Mouse (Mus musculus): ENCODE results near the gene Tbc1d10b. TPM values are rescaled to one million over a fixed set of nuclear protein-coding genes. Genes with fewer than 3 reads are reported as not detected.
"Not testable (repeated sequence)": the region's sequence is repeated elsewhere in the genome, so short reads cannot be mapped to it uniquely, and the experiment has no call there.

The Tbc1d10b gene
- 17.5 and 44.1 TPM in 2 replicates for polyA plus RNA-seq (2012; rRNA removed)

DNA sequence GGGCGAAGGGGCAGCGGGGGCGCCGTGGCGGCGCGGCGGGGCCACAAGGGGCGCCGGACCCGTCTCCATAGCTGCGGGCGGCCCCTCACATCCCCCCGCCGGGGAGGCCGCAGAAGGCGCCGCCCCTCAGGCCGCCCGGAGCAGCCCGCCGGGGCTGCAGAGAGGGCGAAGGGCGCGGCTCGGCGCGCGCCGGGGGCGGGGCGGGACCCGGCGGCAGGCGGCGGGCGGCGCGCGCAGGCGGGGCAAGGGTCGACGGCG, at the start of gene Tbc1d10b:
Tbc1d10b (minus strand) TSS at position 174 of the 258 bp plus-strand sequence.
- H3K4me3 ChIP-seq (ENCODE audit: low read depth, low read length), result peak within 1 kb of the TSS; percentile 73
- peaks cover 7% of the 10 kb centered on the region for H3K36me3 ChIP-seq (ENCODE audit: control insufficient read depth, insufficient read depth, low read length)
- 1% methylated on average over 39 of the region's 44 CpGs for WGBS
- TF ChIP-seq CTCF (IDR thresholded peaks at IDR 0.05; ENCODE audit: extremely low read depth, insufficient read length, insufficient replicate concordance, low read depth, low read length) (no peak), POLR2A (IDR thresholded peaks at IDR 0.05; ENCODE audit: low read depth, low read length) (no peak)
- H3K27ac ChIP-seq (ENCODE audit: insufficient read depth, low read depth, low read length), result peak within 1 kb of the TSS; percentile 55
- H3K4me1 ChIP-seq (ENCODE audit: control insufficient read depth, insufficient read depth, insufficient read length, low read length), result peaks cover 2% of the 10 kb centered on the region
- H3K27me3 ChIP-seq (ENCODE audit: control insufficient read depth, insufficient read depth, low read length), result no peaks in the 10 kb centered on the region

DNA sequence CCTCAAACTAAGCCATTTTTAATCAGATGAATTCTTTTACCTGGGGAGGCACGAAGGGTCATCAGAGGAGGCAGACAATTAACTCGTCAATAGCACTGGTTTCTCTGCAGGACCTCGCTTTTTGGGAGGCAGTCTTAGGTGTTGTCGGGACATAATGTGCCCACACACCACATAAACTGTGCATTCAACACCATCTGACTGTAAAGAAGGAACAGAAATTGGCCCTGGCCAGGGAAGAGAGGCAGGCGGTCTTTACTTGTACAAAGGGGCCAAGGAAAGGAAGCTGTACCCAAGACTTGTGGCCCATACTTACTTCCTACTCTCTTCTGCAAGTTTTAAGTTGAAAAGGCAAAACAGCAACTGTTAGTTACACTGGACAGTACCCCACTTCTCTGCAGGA, 48.2 kb upstream of the Tbc1d10b start:
- WGBS, result 85% methylated on average over 5 of the region's 5 CpGs
- H3K4me3 ChIP-seq (ENCODE audit: low read depth, low read length), result no peak overlapping the region
- H3K4me1 ChIP-seq (ENCODE audit: control insufficient read depth, insufficient read depth, insufficient read length, low read length), result peaks cover 9% of the 10 kb centered on the region; the same call in 1 of the 2 replicates
- H3K27ac ChIP-seq (ENCODE audit: insufficient read depth, low read depth, low read length), result no peak overlapping the region
- H3K36me3 ChIP-seq (ENCODE audit: control insufficient read depth, insufficient read depth, low read length), result no peaks in the 10 kb centered on the region
- no peaks in the 10 kb centered on the region for H3K27me3 ChIP-seq (ENCODE audit: control insufficient read depth, insufficient read depth, low read length)
- no peak for TF ChIP-seq CTCF (IDR thresholded peaks at IDR 0.05; ENCODE audit: extremely low read depth, insufficient read length, insufficient replicate concordance, low read depth, low read length)
- no peak for TF ChIP-seq POLR2A (IDR thresholded peaks at IDR 0.05; ENCODE audit: low read depth, low read length)

DNA sequence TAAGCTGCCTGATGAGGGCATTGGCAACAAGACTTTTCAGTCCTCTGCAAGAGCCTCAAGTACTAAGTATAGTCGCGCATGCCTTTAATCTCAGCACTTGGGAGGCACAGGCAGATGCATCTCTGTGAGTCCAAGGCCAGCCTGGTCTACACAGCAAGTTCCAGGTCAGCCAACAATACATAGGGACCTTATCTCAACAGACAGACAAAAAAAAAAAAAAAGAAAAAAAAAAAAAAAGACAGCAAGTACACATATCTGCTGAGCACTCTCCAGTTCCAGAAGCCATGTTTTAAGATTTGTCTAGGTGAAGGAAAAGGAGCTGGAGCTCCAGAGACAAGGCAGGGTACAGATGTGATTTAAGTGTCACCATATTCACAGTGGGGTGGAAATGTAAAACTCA, 47.7 kb upstream of the Tbc1d10b start:
- Histone ChIP-seq H3K27me3 (ENCODE audit: control insufficient read depth, insufficient read depth, low read length) (no peaks in the 10 kb centered on the region), H3K36me3 (ENCODE audit: control insufficient read depth, insufficient read depth, low read length) (no peaks in the 10 kb centered on the region), H3K27ac (ENCODE audit: insufficient read depth, low read depth, low read length) (no peak overlapping the region), H3K4me1 (ENCODE audit: control insufficient read depth, insufficient read depth, insufficient read length, low read length) (peaks cover 7% of the 10 kb centered on the region; the same call in 1 of the 2 replicates), H3K4me3 (ENCODE audit: low read depth, low read length) (no peak overlapping the region)
- TF ChIP-seq POLR2A (IDR thresholded peaks at IDR 0.05; ENCODE audit: low read depth, low read length), result no peak
- no peak for TF ChIP-seq CTCF (IDR thresholded peaks at IDR 0.05; ENCODE audit: extremely low read depth, insufficient read length, insufficient replicate concordance, low read depth, low read length)
- WGBS, result 91% methylated on average over 2 of the region's 2 CpGs

DNA sequence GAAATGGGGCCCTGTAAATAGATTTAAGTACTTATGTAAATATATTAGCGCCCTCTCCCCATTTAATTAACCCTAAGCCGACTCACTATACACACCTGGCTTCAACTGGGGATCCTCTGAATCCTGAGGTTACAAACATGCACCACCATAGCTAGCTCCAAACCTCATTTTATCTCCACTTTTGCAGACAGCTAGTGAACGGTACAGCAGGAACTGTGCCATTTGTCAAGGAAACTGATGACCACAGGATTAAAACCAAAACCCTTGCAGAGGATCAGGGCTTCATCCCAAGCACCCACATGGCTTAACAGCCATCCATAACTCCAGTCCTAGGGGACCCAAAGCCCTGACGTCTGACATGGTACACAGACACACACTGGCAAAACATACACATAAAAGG, 46.7 kb upstream of the Tbc1d10b start:
- H3K36me3 ChIP-seq (ENCODE audit: control insufficient read depth, insufficient read depth, low read length), result no peaks in the 10 kb centered on the region; the same call in 1 of the 2 replicates
- H3K4me1 ChIP-seq (ENCODE audit: control insufficient read depth, insufficient read depth, insufficient read length, low read length), result peaks cover 5% of the 10 kb centered on the region; the same call in 1 of the 2 replicates
- no peak overlapping the region for H3K4me3 ChIP-seq (ENCODE audit: low read depth, low read length)
- WGBS, result 17% methylated on average over 4 of the region's 4 CpGs
- no peak for TF ChIP-seq POLR2A (IDR thresholded peaks at IDR 0.05; ENCODE audit: low read depth, low read length)
- no peak for TF ChIP-seq CTCF (IDR thresholded peaks at IDR 0.05; ENCODE audit: extremely low read depth, insufficient read length, insufficient replicate concordance, low read depth, low read length)
- no peaks in the 10 kb centered on the region for H3K27me3 ChIP-seq (ENCODE audit: control insufficient read depth, insufficient read depth, low read length)
- no peak overlapping the region for H3K27ac ChIP-seq (ENCODE audit: insufficient read depth, low read depth, low read length)

DNA sequence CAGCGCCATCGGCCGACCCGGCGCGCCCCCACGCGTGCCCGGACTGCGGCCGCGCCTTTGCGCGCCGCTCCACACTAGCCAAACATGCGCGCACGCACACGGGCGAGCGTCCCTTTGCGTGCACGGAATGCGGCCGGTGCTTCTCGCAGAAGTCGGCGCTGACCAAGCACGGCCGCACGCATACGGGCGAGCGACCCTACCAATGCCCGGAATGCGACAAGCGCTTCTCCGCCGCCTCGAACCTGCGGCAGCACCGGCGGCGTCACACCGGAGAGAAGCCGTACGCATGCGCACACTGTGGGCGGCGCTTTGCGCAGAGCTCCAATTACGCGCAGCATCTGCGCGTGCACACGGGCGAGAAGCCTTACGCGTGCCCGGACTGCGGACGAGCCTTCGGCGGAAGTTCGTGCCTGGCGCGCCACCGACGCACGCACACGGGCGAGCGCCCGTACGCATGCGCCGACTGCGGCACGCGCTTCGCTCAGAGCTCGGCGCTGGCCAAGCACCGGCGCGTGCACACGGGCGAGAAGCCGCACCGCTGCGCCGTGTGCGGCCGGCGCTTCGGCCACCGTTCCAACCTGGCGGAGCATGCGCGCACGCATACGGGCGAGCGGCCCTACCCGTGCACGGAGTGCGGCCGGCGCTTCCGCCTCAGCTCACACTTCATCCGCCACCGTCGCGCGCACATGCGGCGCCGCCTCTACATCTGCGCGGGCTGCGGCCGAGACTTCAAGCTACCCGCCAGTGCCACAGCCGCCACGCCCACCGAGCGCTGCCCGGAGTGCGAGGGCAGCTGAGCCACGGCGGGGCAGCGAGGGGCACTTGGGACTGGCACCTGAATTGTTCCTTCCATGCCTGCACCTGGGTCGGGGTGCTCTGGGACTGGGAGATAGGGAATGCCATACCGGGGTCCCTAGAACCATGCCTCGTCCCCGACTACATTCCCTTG, 45.8 kb upstream of the Tbc1d10b start:
- WGBS, result under 1% methylated on average over 136 of the region's 136 CpGs
- Histone ChIP-seq H3K27ac (ENCODE audit: insufficient read depth, low read depth, low read length) (peak overlapping the region; percentile 61), H3K27me3 (ENCODE audit: control insufficient read depth, insufficient read depth, low read length) (no peaks in the 10 kb centered on the region), H3K4me3 (ENCODE audit: low read depth, low read length) (peak overlapping the region; percentile 81), H3K36me3 (ENCODE audit: control insufficient read depth, insufficient read depth, low read length) (no peaks in the 10 kb centered on the region; the same call in 1 of the 2 replicates), H3K4me1 (ENCODE audit: control insufficient read depth, insufficient read depth, insufficient read length, low read length) (no peaks in the 10 kb centered on the region; the same call in 1 of the 2 replicates)
- TF ChIP-seq POLR2A (IDR thresholded peaks at IDR 0.05; ENCODE audit: low read depth, low read length) (no peak; the same call in 1 of the 2 replicates), CTCF (IDR thresholded peaks at IDR 0.05; ENCODE audit: extremely low read depth, insufficient read length, insufficient replicate concordance, low read depth, low read length) (no peak)

DNA sequence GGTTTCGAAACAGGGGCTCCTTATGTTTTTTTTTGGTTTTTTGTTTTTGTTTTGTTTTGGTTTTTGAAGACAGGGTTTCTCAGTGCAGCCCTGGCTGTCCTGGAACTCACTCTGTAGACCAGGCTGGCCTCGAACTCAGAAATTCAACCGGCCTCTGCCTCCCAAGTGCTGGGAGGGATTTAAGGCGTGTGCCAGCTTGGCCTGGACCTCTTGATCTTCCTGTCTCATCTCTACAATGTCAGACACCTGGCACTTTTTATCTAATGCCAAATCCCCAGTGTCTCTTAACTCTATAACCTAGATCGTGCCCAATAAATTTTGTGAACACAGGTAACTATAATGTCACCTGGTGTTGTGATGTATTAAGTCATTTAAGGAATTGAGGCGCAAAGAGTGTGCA, 45.1 kb upstream of the Tbc1d10b start:
- no peaks in the 10 kb centered on the region for H3K27me3 ChIP-seq (ENCODE audit: control insufficient read depth, insufficient read depth, low read length)
- no peaks in the 10 kb centered on the region; the same call in 1 of the 2 replicates for H3K4me1 ChIP-seq (ENCODE audit: control insufficient read depth, insufficient read depth, insufficient read length, low read length)
- peak overlapping the region; percentile 81 for H3K4me3 ChIP-seq (ENCODE audit: low read depth, low read length)
- TF ChIP-seq CTCF (IDR thresholded peaks at IDR 0.05; ENCODE audit: extremely low read depth, insufficient read length, insufficient replicate concordance, low read depth, low read length), result no peak
- TF ChIP-seq POLR2A (IDR thresholded peaks at IDR 0.05; ENCODE audit: low read depth, low read length), result no peak
- no peaks in the 10 kb centered on the region; the same call in 1 of the 2 replicates for H3K36me3 ChIP-seq (ENCODE audit: control insufficient read depth, insufficient read depth, low read length)
- peak overlapping the region; percentile 61 for H3K27ac ChIP-seq (ENCODE audit: insufficient read depth, low read depth, low read length)
- 61% methylated on average over 6 of the region's 6 CpGs for WGBS

DNA sequence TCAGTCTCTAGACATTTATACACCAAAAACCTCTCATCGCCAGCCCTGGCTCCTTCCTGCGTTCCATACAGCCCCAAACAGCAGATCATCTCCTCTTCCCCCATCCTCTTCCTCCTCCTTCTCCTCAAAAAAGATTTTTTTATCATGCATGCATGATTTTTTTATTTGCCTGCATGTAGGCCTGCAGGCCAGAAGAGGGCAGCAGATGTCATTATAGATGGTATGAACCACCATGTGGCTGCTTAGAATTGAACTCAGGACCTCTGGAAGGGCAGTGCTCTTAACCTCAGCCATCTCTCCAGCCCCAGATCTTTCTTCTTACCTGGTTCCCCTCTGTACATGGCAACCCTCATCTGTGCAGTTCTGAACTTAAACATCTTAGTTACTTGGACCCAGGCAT, 44.1 kb upstream of the Tbc1d10b start:
- no peak overlapping the region for H3K27ac ChIP-seq (ENCODE audit: insufficient read depth, low read depth, low read length)
- WGBS, result 76% methylated on average over 2 of the region's 2 CpGs
- no peaks in the 10 kb centered on the region; the same call in 1 of the 2 replicates for H3K36me3 ChIP-seq (ENCODE audit: control insufficient read depth, insufficient read depth, low read length)
- no peak for TF ChIP-seq POLR2A (IDR thresholded peaks at IDR 0.05; ENCODE audit: low read depth, low read length)
- peak; percentile 50; the same call in 1 of the 2 replicates for TF ChIP-seq CTCF (IDR thresholded peaks at IDR 0.05; ENCODE audit: extremely low read depth, insufficient read length, insufficient replicate concordance, low read depth, low read length)
- no peaks in the 10 kb centered on the region; the same call in 1 of the 2 replicates for H3K4me1 ChIP-seq (ENCODE audit: control insufficient read depth, insufficient read depth, insufficient read length, low read length)
- H3K4me3 ChIP-seq (ENCODE audit: low read depth, low read length), result no peak overlapping the region
- H3K27me3 ChIP-seq (ENCODE audit: control insufficient read depth, insufficient read depth, low read length), result no peaks in the 10 kb centered on the region

DNA sequence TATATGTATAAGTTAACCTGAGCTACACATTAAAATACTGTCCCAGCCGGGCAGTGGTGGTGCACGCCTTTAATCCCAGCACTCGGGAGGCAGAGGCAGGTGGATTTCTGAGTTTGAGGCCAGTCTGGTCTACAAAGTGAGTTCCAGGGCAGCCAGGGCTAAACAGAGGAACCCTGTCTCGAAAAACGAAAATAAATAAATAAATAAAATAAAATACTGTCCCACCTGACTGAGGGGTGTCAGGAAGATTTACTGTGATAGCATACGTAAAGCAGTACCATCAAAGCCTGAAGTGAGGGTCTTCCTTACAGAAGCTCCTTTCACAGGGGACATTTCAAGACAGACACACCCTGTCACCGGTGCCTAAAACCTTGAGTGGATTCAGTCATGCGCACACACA, 42.2 kb upstream of the Tbc1d10b start:
- not testable (repeated sequence) for H3K4me3 ChIP-seq (ENCODE audit: low read depth, low read length); H3K27ac ChIP-seq (ENCODE audit: insufficient read depth, low read depth, low read length); H3K4me1 ChIP-seq (ENCODE audit: control insufficient read depth, insufficient read depth, insufficient read length, low read length); H3K27me3 ChIP-seq (ENCODE audit: control insufficient read depth, insufficient read depth, low read length); H3K36me3 ChIP-seq (ENCODE audit: control insufficient read depth, insufficient read depth, low read length)
- 92% methylated on average over 8 of the region's 8 CpGs for WGBS

All from small intestine, adult 2 months (tissue).